Mouse (Mus musculus) G1E (cell line): Measurements from ENCODE around the gene Tmem106c.

Source experiments
- CTCF ChIP-seq: IDR thresholded peaks from 2 replicates; pipeline ENCODE4 v1.5.1; 2012; ENCODE audit warnings: low read depth, low read length, inconsistent platforms, mixed read lengths
- GATA1 ChIP-seq: IDR thresholded peaks from 2 replicates; pipeline ENCODE4 v1.6.1; 2012; ENCODE audit warnings: borderline replicate concordance, low read length, inconsistent platforms, mixed read lengths
- POLR2AphosphoS5 ChIP-seq: IDR thresholded peaks from 2 replicates; pipeline ENCODE4 v1.6.1; 2012; ENCODE audit warnings: low read depth, low read length, inconsistent platforms; ENCODE audit not compliant: insufficient replicate concordance

- TF ChIP-seq CTCF (no peak), GATA1 (no peak), POLR2AphosphoS5 (no peak)
Measured at GRCm38 (mm10) chr15:97989544-97989943, 25.5 kb downstream of the Tmem106c start.
